Mouse (Mus musculus): ENCODE data around the gene Stat6. TPM values are rescaled to one million over a fixed set of nuclear protein-coding genes. Genes with fewer than 3 reads are reported as not detected.

Stat6 gene
- polyA plus RNA-seq, 1 experiment from 2014 or later: 6.0 TPM

DNA sequence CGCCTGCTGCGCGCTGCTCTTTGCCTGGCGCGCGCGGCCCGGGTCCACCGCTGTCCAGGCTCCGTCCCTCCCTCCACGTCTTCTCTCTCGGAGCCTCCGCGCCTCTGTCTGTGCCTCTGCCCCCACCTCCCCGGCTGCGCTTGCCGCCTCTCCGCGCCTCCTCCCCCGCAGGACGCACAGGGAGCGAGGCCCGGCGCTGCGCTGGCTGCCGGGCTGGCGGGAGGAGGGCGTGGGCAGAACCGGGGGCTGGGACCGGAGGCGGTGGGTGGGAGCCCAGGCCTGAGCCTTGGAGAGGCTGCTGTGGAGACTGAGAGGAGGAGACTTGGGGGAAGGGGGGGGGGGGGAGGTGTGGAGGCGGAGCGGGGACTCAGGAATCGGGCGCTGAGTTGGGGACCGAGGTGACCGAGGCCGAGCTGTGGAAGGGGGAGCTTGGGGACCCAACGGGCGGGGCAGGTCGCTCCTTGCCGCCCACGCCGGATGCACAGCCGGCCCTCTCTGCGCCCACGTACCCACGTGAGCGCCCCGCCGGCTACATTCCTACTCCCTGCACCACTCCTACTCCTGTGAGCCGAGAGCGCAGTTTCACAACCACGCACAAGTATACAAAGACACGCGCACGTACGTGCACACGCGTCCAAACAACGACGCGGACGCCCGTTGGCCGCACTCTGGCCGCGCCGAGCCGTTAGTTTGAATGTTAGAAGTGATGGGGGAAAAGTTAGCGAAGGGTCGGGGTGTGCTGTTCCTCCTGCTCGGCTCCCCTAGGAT, 23.9 kb downstream of the Stat6 start, which contains the start of gene Nemp1:
Gene Nemp1, plus strand, starts transcription at position 401 of the 768 bp plus-strand sequence.
- Histone ChIP-seq H3K4me3 (ENCODE audit: low read length) (peak within 1 kb of the TSS; percentile 57), H3K9me3 (ENCODE audit: control insufficient read depth, low read length) (no peaks in the 10 kb centered on the region), H3K27me3 (replicated peaks; ENCODE audit: control insufficient read depth, insufficient read depth, low read length) (peaks cover 35% of the 10 kb centered on the region), H3K4me1 (ENCODE audit: control insufficient read depth, insufficient read depth, low read depth, low read length) (peaks cover 25% of the 10 kb centered on the region; the same call in 1 of the 2 replicates), H3K9ac (ENCODE audit: low read depth, low read length) (peak within 1 kb of the TSS; percentile 71), H3K27ac (ENCODE audit: low read depth, low read length) (peak within 1 kb of the TSS; percentile 72), H3K4me2 (ENCODE audit: low read length) (peak within 1 kb of the TSS; percentile 96), H3K36me3 (ENCODE audit: control insufficient read depth, insufficient read depth, low read length) (no peaks in the 10 kb centered on the region)
- under 1% methylated on average over 59 of the region's 73 CpGs for whole genome bisulfite sequencing
- ATAC-seq: peak; percentile 74

DNA sequence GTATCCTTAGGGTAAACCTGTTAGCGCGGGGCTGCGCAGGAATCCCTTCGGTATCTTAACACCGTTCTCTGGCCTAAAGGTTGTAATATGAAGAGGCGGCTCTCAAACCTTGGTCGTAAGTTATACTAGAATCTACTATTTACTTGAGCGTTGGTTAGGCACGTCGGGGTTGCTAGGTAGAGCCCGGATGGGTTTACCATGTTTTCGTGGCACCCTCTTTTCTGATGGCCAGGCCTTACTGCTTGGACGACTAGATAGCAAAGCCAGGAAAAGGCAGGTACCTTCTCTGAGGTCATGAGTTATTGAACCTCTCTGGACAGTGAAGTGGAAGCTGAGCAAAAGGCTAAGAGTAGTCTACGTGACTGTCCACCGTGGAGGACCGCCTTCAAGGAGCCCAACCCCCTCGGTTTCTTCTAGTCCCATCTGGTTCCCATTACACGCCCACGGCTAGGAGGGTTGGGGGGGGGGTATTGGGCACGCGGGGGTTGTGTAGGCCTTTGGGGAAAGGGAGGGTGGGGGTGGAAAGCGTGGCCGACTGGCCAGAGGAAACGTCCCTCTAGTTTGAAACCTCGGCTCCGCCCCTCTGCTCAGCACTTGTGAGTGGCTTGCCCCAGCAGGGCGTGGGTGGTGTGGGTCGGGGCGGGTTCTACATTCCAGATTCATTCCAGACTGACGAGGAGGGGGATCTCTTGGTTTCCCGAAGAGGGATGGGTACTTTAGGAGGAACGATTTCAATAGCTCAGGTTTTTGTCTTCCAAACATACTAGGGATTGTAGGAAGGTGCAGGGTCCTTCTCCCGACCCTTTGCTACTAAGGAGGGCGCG, 24.7 kb downstream of the Stat6 start:
- WGBS: 3% methylated on average over 35 of the region's 35 CpGs
- peak; percentile 41 for ATAC-seq
- peak overlapping the region; percentile 14; the same call in 1 of the 2 replicates for H3K9ac ChIP-seq (ENCODE audit: low read depth, low read length)
- H3K36me3 ChIP-seq (ENCODE audit: control insufficient read depth, insufficient read depth, low read length): no peaks in the 10 kb centered on the region
- H3K9me3 ChIP-seq (ENCODE audit: control insufficient read depth, low read length): no peaks in the 10 kb centered on the region
- peak overlapping the region; percentile 72 for H3K27ac ChIP-seq (ENCODE audit: low read depth, low read length)
- H3K4me1 ChIP-seq (ENCODE audit: control insufficient read depth, insufficient read depth, low read depth, low read length): peaks cover 18% of the 10 kb centered on the region; the same call in 1 of the 2 replicates
- H3K4me2 ChIP-seq (ENCODE audit: low read length): peak overlapping the region; percentile 96
- H3K27me3 ChIP-seq (replicated peaks; ENCODE audit: control insufficient read depth, insufficient read depth, low read length): peaks cover 30% of the 10 kb centered on the region
- H3K4me3 ChIP-seq (ENCODE audit: low read length): peak overlapping the region; percentile 57

DNA sequence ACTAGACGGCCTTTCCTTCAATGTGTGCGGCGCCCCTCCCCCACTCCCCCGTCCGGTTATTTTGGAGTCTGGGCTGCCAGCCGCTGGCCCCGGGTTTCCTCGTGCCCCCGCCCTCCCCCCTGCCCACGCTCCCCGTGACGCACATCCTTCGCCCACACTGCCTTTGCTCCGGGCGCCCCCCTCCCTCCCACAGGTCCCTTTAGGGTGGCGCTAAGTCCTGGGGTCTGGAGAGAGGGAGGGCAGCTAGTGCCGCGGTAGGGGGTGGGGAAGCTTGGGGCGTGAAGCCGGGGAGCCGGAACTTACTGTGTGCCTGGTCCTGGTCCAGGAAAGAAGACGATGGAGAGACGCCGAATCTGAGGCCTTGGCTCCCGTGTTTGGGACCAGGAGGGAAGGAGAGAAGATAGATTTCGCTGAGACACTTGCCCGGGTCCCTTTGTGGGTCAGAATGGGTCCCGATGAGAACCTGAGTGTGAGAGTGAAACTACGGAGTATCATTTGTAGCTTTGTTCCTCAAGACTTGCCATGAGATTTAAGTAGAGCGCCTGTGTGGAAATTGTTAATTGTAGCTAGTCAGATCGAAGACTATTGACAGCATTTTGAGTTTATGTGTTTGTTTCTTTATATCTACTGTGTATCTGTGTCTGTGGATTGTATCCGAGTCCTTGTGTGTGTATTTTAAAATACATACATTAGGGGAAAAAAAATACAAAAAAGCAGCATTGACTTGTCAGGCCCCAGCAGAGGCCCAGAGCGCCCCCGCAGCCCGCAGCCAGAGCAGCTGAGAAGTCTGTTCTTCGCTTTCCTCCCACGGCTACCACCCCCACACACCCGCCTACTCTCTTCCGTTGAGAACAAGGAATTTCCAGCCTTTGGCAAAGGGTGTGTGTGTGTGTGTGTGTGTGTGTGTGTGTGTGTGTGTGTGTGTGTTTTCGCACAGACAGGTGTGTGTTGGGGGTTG, 25.6 kb downstream of the Stat6 start, which contains the start of gene Nab2:
Gene Nab2, minus strand, starts transcription at position 476 of the 958 bp plus-strand sequence.
- no peaks in the 10 kb centered on the region for H3K36me3 ChIP-seq (ENCODE audit: control insufficient read depth, insufficient read depth, low read length)
- peak within 1 kb of the TSS; percentile 14; the same call in 1 of the 2 replicates for H3K9ac ChIP-seq (ENCODE audit: low read depth, low read length)
- H3K4me3 ChIP-seq (ENCODE audit: low read length): peak within 1 kb of the TSS; percentile 57
- H3K27me3 ChIP-seq (replicated peaks; ENCODE audit: control insufficient read depth, insufficient read depth, low read length): peaks cover 26% of the 10 kb centered on the region
- WGBS: 2% methylated on average over 39 of the region's 40 CpGs
- H3K27ac ChIP-seq (ENCODE audit: low read depth, low read length): peak within 1 kb of the TSS; percentile 72
- H3K4me2 ChIP-seq (ENCODE audit: low read length): peak within 1 kb of the TSS; percentile 96
- H3K4me1 ChIP-seq (ENCODE audit: control insufficient read depth, insufficient read depth, low read depth, low read length): peaks cover 15% of the 10 kb centered on the region; the same call in 1 of the 2 replicates
- H3K9me3 ChIP-seq (ENCODE audit: control insufficient read depth, low read length): no peaks in the 10 kb centered on the region
- no peak for ATAC-seq

DNA sequence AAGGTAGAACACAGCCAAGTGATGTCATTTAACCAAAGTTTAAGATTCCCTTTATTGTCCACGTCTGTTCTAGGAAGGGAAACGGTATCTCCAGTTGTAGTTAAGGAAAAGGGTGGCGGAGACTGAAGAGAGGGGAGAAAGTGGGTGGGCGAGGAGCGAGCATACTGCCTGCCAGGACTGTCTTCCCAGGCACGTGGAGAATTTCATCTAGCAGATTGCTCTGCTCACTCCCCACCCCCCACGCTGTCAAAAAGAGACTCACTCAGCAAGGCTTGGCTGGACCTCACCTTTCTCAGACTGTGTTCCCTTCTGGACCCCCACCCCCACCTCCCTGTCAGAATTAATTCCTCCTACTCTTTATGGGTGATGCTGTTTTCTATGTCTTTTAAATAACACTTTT, 26.4 kb downstream of the Stat6 start:
- 18% methylated on average over 7 of the region's 7 CpGs for WGBS
- Histone ChIP-seq H3K4me3 (ENCODE audit: low read length) (no peak overlapping the region), H3K9me3 (ENCODE audit: control insufficient read depth, low read length) (no peaks in the 10 kb centered on the region), H3K27ac (ENCODE audit: low read depth, low read length) (no peak overlapping the region), H3K36me3 (ENCODE audit: control insufficient read depth, insufficient read depth, low read length) (no peaks in the 10 kb centered on the region), H3K4me1 (ENCODE audit: control insufficient read depth, insufficient read depth, low read depth, low read length) (peaks cover 15% of the 10 kb centered on the region; the same call in 1 of the 2 replicates), H3K4me2 (ENCODE audit: low read length) (no peak overlapping the region), H3K9ac (ENCODE audit: low read depth, low read length) (no peak overlapping the region), H3K27me3 (replicated peaks; ENCODE audit: control insufficient read depth, insufficient read depth, low read length) (peaks cover 19% of the 10 kb centered on the region)
- no peak for ATAC-seq

DNA sequence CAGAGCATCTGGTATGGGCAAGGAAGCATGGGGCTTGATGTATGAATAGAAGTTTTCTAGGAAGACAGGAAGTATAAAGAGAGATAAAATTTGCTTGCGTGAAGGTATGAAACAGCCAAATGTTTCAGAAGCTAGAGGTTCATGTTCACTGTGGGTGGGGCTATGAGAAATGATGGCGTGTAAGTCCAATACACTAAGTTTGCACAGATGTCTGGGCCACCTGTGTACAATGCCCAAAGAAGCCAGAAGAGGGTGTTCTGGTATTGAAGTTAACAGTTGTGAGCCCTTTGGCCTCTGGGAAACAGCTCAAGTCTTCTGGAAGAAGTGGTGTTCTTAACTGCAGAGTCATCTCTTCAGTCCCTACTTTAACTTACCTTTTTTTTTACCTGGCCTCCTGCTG, 27.4 kb downstream of the Stat6 start:
- Histone ChIP-seq H3K27ac (ENCODE audit: low read depth, low read length) (no peak overlapping the region), H3K4me3 (ENCODE audit: low read length) (no peak overlapping the region), H3K36me3 (ENCODE audit: control insufficient read depth, insufficient read depth, low read length) (no peaks in the 10 kb centered on the region), H3K9me3 (ENCODE audit: control insufficient read depth, low read length) (no peaks in the 10 kb centered on the region), H3K4me2 (ENCODE audit: low read length) (no peak overlapping the region), H3K9ac (ENCODE audit: low read depth, low read length) (no peak overlapping the region), H3K4me1 (ENCODE audit: control insufficient read depth, insufficient read depth, low read depth, low read length) (peaks cover 15% of the 10 kb centered on the region; the same call in 1 of the 2 replicates), H3K27me3 (replicated peaks; ENCODE audit: control insufficient read depth, insufficient read depth, low read length) (peaks cover 9% of the 10 kb centered on the region)
- no peak for ATAC-seq
- 95% methylated on average over 2 of the region's 2 CpGs for WGBS

DNA sequence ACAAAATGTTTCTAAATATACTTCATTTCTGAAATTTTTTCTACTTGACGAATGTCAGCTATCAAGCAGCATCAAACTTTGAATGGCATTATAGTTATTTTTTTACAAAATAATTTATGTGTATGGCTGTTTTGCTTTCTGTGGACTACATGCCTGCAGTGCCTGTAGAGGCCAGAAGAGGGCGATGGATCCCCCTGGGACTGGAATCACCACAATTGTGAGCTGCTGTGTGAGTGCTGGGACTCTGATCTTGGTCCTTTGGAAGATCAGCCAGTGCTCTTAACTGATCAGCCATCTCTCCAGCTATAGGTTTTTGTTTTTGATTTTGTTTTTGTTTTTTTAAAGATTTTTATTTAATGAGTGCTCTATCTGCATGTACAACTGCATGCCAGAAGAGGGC, 28.5 kb downstream of the Stat6 start:
- Histone ChIP-seq H3K4me2 (ENCODE audit: low read length) (no peak overlapping the region), H3K9ac (ENCODE audit: low read depth, low read length) (no peak overlapping the region), H3K4me1 (ENCODE audit: control insufficient read depth, insufficient read depth, low read depth, low read length) (peaks cover 13% of the 10 kb centered on the region; the same call in 1 of the 2 replicates), H3K27ac (ENCODE audit: low read depth, low read length) (no peak overlapping the region), H3K27me3 (replicated peaks; ENCODE audit: control insufficient read depth, insufficient read depth, low read length) (peaks cover 4% of the 10 kb centered on the region), H3K36me3 (ENCODE audit: control insufficient read depth, insufficient read depth, low read length) (no peaks in the 10 kb centered on the region), H3K9me3 (ENCODE audit: control insufficient read depth, low read length) (no peaks in the 10 kb centered on the region), H3K4me3 (ENCODE audit: low read length) (no peak overlapping the region)
- WGBS: 43% methylated on average over 2 of the region's 2 CpGs
- no peak for ATAC-seq

DNA sequence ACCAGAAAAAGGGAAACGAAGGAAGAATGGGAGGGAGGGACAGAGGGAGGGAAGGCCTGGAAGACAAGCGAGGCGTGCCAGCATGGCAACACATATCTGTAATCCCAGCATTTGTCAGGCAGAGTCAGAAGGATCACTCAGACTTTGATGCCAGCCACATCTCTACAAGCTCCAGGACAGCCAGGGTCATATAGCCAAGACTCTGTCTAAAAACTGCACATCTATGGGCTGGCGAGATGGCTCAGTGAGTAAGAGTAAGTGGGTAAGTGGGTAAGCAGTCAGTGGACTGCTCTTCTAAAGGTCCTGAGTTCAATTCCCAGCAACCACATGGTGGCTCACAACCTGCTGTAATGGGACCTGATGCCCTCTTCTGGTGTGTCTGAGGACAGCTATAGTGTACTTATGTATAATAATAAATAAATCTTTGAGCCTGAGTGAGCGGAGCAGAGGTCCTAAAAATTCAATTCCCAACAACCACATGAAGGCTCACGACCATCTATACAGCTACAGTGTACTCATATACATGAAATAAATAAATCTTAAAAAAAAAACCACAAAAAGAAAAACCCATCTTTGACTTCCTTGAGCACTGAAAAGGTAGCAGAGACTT, 31.4 kb downstream of the Stat6 start:
- Histone ChIP-seq H3K27me3 (replicated peaks; ENCODE audit: control insufficient read depth, insufficient read depth, low read length) (no peaks in the 10 kb centered on the region), H3K36me3 (ENCODE audit: control insufficient read depth, insufficient read depth, low read length) (no peaks in the 10 kb centered on the region), H3K4me2 (ENCODE audit: low read length) (no peak overlapping the region), H3K4me3 (ENCODE audit: low read length) (no peak overlapping the region), H3K9me3 (ENCODE audit: control insufficient read depth, low read length) (no peaks in the 10 kb centered on the region), H3K27ac (ENCODE audit: low read depth, low read length) (no peak overlapping the region), H3K4me1 (ENCODE audit: control insufficient read depth, insufficient read depth, low read depth, low read length) (peaks cover 9% of the 10 kb centered on the region), H3K9ac (ENCODE audit: low read depth, low read length) (no peak overlapping the region)
- 89% methylated on average over 6 of the region's 6 CpGs for WGBS
- no peak for ATAC-seq

DNA sequence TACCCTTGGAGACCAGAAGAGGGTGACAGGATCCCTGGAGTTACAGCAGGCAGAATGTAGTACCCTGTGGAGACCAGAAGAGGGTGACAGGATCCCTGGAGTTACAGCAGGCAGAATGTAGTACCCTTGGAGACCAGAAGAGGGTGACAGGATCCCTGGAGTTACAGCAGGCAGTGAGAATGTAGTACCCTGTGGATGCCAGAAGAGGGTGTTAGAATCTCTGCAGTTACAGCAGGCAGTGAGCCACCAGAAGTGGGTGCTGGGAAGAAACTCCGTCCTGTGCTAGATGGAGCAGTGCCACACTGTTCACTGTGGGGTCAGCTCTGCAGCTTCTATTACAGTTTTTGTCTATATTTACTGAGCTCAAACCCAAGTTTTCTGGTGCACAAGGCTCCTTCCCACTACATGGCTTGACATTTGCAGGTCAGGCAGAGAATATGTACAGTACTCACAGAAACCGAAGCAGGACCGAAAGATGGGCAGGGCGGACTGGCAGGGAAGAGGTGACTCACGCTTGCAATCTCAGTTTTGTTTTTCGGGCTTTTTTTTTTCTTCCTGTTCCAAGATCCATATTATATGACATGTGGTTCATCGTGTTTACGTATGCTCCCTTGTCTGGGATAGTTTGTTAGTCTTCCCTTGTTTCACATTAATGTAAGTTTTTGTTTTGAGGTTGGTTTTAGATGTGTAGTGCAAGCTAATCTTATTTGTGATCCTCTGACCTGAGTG, 32.2 kb downstream of the Stat6 start:
- Histone ChIP-seq H3K27ac (ENCODE audit: low read depth, low read length) (no peak overlapping the region), H3K4me2 (ENCODE audit: low read length) (no peak overlapping the region), H3K9me3 (ENCODE audit: control insufficient read depth, low read length) (no peaks in the 10 kb centered on the region), H3K4me1 (ENCODE audit: control insufficient read depth, insufficient read depth, low read depth, low read length) (peaks cover 9% of the 10 kb centered on the region), H3K36me3 (ENCODE audit: control insufficient read depth, insufficient read depth, low read length) (no peaks in the 10 kb centered on the region), H3K4me3 (ENCODE audit: low read length) (no peak overlapping the region), H3K9ac (ENCODE audit: low read depth, low read length) (no peak overlapping the region), H3K27me3 (replicated peaks; ENCODE audit: control insufficient read depth, insufficient read depth, low read length) (no peaks in the 10 kb centered on the region)
- ATAC-seq: no peak
- WGBS: 85% methylated on average over 8 of the region's 8 CpGs

All from hindbrain, embryonic 16.5 days (tissue).